Mouse (Mus musculus): ENCODE results near the gene Smagp. TPM values are rescaled to one million over a fixed set of nuclear protein-coding genes. Genes with fewer than 3 reads are reported as not detected.

The Smagp gene
- polyA plus RNA-seq, 1 experiment from 2014 or later, result 2.4 TPM

DNA sequence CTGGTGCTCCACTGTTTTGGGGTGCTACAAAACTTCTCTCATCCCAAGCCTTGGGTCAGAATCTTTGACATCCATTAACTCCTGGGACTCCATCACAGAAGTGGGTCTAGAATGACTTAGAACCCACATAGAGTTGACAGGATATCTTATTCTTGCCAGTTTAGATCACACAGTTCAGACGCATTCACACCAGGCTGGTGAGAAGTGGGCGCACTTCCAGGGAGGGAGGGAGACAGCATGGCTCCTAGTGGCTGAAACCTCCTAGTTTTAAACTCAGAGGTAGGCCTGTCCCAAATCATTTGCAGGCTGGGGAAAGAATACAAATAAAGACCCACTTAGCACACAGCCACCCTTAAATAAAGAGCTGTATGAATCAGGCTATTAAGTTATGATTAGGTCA is 62.4 kb downstream of the Smagp start:
- WGBS, result 59% methylated on average over 2 of the region's 2 CpGs
- peaks cover 12% of the 10 kb centered on the region for H3K4me1 ChIP-seq (replicated peaks; ENCODE audit: control insufficient read depth, insufficient read depth, low read length)
- H3K9ac ChIP-seq (replicated peaks; ENCODE audit: low read depth, low read length), result no peak overlapping the region
- H3K27ac ChIP-seq (ENCODE audit: low read length), result no peak overlapping the region
- no peaks in the 10 kb centered on the region for H3K27me3 ChIP-seq (replicated peaks; ENCODE audit: control insufficient read depth, insufficient read depth, low read length)
- H3K36me3 ChIP-seq (ENCODE audit: control insufficient read depth, insufficient read depth), result peaks cover 8% of the 10 kb centered on the region
- no peaks in the 10 kb centered on the region for H3K9me3 ChIP-seq (ENCODE audit: control insufficient read depth, low read length)
- no peak overlapping the region for H3K4me2 ChIP-seq (ENCODE audit: low read length)
- no peak overlapping the region for H3K4me3 ChIP-seq (replicated peaks; ENCODE audit: low read length)
- no peak for ATAC-seq

DNA sequence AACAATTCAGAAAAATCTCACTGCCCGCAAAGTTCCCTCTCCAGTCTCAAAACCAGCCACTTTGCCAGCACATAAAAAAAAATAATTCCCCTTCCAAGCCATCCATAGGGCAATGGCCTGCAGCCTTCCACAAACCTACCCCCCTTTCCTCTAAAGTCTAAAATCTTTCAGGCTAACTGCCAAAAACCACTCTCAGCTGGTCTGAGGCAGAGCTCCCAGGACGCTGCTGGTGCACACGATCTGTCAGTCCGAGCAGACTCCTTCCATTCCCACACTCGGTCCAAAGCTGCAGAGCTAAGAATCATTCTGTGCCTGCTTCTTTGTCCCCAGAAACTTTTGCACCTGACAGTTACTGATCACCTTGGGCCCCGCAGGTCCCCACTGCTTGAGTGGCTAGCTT is 62.8 kb downstream of the Smagp start:
- Histone ChIP-seq H3K27ac (ENCODE audit: low read length) (peak overlapping the region; percentile 33; the same call in 1 of the 2 replicates), H3K27me3 (replicated peaks; ENCODE audit: control insufficient read depth, insufficient read depth, low read length) (no peaks in the 10 kb centered on the region)

More for the DNA sequence above, 62.8 kb downstream of the Smagp start:
- no peaks in the 10 kb centered on the region for H3K9me3 ChIP-seq (ENCODE audit: control insufficient read depth, low read length)
- H3K4me1 ChIP-seq (replicated peaks; ENCODE audit: control insufficient read depth, insufficient read depth, low read length), result peaks cover 12% of the 10 kb centered on the region
- ATAC-seq, result no peak
- no peak overlapping the region for H3K4me3 ChIP-seq (replicated peaks; ENCODE audit: low read length)
- peaks cover 8% of the 10 kb centered on the region for H3K36me3 ChIP-seq (ENCODE audit: control insufficient read depth, insufficient read depth)
- no peak overlapping the region for H3K9ac ChIP-seq (replicated peaks; ENCODE audit: low read depth, low read length)
- no peak overlapping the region for H3K4me2 ChIP-seq (ENCODE audit: low read length)
- WGBS, result 41% methylated on average over 6 of the region's 6 CpGs

Small RNA genes lying within 50 kb of the gene (microRNA-seq; reads per million reads assigned to microRNA genes)
- gene Mir6961, result not detected

Other genes starting within 250 kb of the Smagp start
- 0.09 TPM in 2 replicates for gene Gm5475, start 214.8 kb downstream of the Smagp start, polyA plus RNA-seq (2015; fragmentation: Nextera tagmentation; extraction: Ambion mirVana)
- 20.3 and 28.2 TPM in 2 replicates for gene Slc11a2, start 211.9 kb downstream of the Smagp start, polyA plus RNA-seq (2015; fragmentation: Nextera tagmentation; extraction: Ambion mirVana)
- gene Letmd1, start 167.9 kb downstream of the Smagp start, polyA plus RNA-seq (2015; fragmentation: Nextera tagmentation; extraction: Ambion mirVana), result 52.4 and 58.7 TPM in 2 replicates
- 56.3 and 56.9 TPM in 2 replicates for gene Csrnp2, start 141.5 kb downstream of the Smagp start, polyA plus RNA-seq (2015; fragmentation: Nextera tagmentation; extraction: Ambion mirVana)
- 30.7 and 35.1 TPM in 2 replicates for gene Tfcp2, start 84.9 kb downstream of the Smagp start, polyA plus RNA-seq (2015; fragmentation: Nextera tagmentation; extraction: Ambion mirVana)
- gene Pou6f1, start 37.0 kb downstream of the Smagp start, polyA plus RNA-seq (2015; fragmentation: Nextera tagmentation; extraction: Ambion mirVana), result 52.7 and 53.2 TPM in 2 replicates
- 152 and 164 TPM in 2 replicates for gene Dazap2, start 21.6 kb downstream of the Smagp start, polyA plus RNA-seq (2015; fragmentation: Nextera tagmentation; extraction: Ambion mirVana)
- 0.65 and 0.70 TPM in 2 replicates for gene Bin2, start 32.6 kb upstream of the Smagp start, polyA plus RNA-seq (2015; fragmentation: Nextera tagmentation; extraction: Ambion mirVana)
- 1.1 and 1.4 TPM in 2 replicates for gene Cela1, start 51.0 kb upstream of the Smagp start, polyA plus RNA-seq (2015; fragmentation: Nextera tagmentation; extraction: Ambion mirVana)
- gene Galnt6, start 92.4 kb upstream of the Smagp start, polyA plus RNA-seq (2015; fragmentation: Nextera tagmentation; extraction: Ambion mirVana), result 0.34 and 0.39 TPM in 2 replicates
- 20.8 and 25.7 TPM in 2 replicates for gene Slc4a8, start 124.8 kb upstream of the Smagp start, polyA plus RNA-seq (2015; fragmentation: Nextera tagmentation; extraction: Ambion mirVana)
- gene Scn8a, start 232.9 kb upstream of the Smagp start, polyA plus RNA-seq (2015; fragmentation: Nextera tagmentation; extraction: Ambion mirVana), result 19.3 and 23.0 TPM in 2 replicates

Measured in forebrain, embryonic 16.5 days (tissue).